Mouse (Mus musculus) layer of hippocampus, adult 2 months (tissue): ENCODE measurements around the gene Taok3. TPM values are rescaled to one million over a fixed set of nuclear protein-coding genes. Genes with fewer than 3 reads are reported as not detected.
A peak's percentile ranks its signal among the peaks of the same experiment; 100 is the strongest.

Source experiments
- DNase-seq, 2 experiments: peaks; one replicate each; pipeline ENCODE4 v3.0.0; 2022; ENCODE audit warnings: low spot score in 2 of 2
- H3K27ac ChIP-seq: fragments of 200-600 bp; 2 replicates; pipeline ENCODE4 v1.8.1; 2022
- H3K4me3 ChIP-seq: fragments of 200-600 bp; 2 replicates; pipeline ENCODE4 v1.8.1; 2022; ENCODE audit warnings: mild to moderate bottlenecking
- CTCF ChIP-seq: fragments of 200-600 bp; conservative IDR thresholded peaks from 2 replicates; pipeline ENCODE4 v1.8.1; 2022; ENCODE audit warnings: antibody characterized with exemption, mild to moderate bottlenecking, moderate library complexity
- total RNA-seq, 2 experiments: library from RNA; stranded (reverse); gene quantifications; 2 replicates each; pipeline ENCODE4 v1.2.3; 2021

The Taok3 gene
- total RNA-seq, 2 experiments from 2014 or later, result 57.0 to 60.8 TPM

DNA sequence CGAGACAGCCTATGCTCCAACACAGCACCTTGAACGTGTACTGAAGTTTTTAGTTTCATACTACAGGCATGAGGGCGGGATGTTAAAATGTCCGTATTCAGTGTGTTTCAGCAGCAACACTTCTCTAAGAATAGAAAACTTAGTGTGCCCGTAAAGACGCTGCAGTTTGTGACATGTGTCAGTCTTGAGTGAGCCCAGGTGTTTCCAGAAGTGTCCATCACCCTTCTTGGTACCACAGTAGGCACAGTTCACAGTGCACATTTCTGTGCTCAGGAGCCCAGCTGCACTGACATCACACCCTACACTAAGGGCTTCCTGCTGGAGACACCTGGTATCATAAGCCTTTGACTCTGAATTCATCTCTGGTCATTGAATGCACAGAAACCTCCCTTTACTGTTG lies 58.6 kb downstream of the Taok3 start:
- Histone ChIP-seq H3K4me3 (no peak overlapping the region), H3K27ac (no peak overlapping the region)
- no peak for TF ChIP-seq CTCF
- no peak for DNase-seq

DNA sequence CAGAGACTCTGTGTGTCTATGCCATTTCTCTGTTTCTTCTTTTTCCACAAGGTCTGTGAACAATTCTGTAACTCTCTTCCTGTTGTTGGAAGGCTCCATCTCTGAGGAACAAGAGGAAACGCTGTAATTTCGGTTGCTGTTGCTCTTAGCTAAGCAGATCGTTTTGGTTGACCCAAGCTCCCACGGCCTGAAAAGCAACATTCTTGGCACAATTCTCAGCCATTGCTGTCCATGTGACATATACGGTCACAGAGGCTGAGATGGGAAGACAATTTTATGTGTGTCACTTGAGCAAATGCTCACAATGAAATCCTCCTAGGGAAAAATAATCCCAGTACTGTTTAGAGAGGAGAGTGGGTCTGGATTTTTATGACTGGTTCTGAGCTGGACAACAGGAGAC lies 62.0 kb downstream of the Taok3 start:
- Histone ChIP-seq H3K4me3 (no peak overlapping the region), H3K27ac (no peak overlapping the region)
- TF ChIP-seq CTCF, result no peak
- no peak for DNase-seq

GRCm38 (mm10) chr5:117182411-117182810 lies 62.5 kb downstream of the Taok3 start:
- no peak for DNase-seq
- Histone ChIP-seq H3K27ac (no peak overlapping the region), H3K4me3 (no peak overlapping the region)
- no peak for TF ChIP-seq CTCF

- H3K27ac ChIP-seq, result no peak overlapping the region
- no peak for DNase-seq
- TF ChIP-seq CTCF, result no peak; the same call in none of the 2 replicates
- H3K4me3 ChIP-seq, result no peak overlapping the region
These were observed 64.9 kb downstream of the Taok3 start for GRCm38 (mm10) chr5:117184832-117185231.

- peak; percentile 60 for TF ChIP-seq CTCF
- H3K27ac ChIP-seq, result no peak overlapping the region
- H3K4me3 ChIP-seq, result no peak overlapping the region
- no peak for DNase-seq
These were observed 65.7 kb downstream of the Taok3 start for GRCm38 (mm10) chr5:117185673-117186072.

GRCm38 (mm10) chr5:117192061-117192460 lies 72.1 kb downstream of the Taok3 start:
- Histone ChIP-seq H3K4me3 (no peak overlapping the region), H3K27ac (no peak overlapping the region)
- DNase-seq, result no peak
- TF ChIP-seq CTCF, result no peak

DNA sequence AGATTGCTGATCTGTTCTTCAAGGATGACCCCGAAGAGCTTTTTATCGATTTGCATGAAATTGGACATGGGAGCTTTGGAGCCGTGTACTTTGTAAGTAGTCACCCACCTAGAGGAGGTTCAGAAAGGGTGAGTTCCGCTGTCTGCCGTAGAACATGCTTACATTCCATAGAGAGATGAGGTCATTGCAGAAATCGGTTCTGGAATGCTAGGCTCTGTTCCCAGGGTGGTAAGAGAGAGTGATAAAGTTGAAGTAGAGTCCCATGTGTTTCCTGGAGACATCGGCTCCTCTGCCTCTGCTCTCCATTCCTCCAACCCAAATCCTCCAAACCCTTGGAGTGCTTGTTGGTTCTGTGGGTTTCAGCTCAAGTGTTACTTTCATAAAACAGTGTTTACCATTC lies 73.8 kb downstream of the Taok3 start:
- H3K27ac ChIP-seq, result no peak overlapping the region
- TF ChIP-seq CTCF, result no peak
- no peak overlapping the region for H3K4me3 ChIP-seq
- DNase-seq, result no peak

DNA sequence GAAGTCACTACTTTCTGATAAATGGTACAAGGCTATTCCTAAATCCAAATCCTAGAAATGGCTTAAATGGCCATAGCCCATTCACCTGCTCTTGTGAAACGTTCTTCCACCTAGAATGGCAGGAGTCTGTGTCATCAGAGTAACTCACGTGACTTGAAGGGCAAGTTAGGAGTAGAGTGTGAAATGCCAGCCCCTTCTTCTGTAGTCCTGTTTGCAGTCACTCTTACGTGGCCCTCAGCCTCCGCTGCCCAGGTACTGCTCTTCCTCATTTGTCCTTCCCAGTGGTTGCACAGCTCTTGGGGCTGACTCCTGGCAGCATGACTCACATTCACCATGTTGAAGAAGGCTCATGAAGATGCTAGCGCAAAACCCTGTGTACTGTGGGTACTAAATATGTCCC lies 74.7 kb downstream of the Taok3 start:
- DNase-seq, result no peak
- TF ChIP-seq CTCF, result no peak
- Histone ChIP-seq H3K27ac (no peak overlapping the region), H3K4me3 (no peak overlapping the region)

- TF ChIP-seq CTCF, result no peak
- Histone ChIP-seq H3K27ac (no peak overlapping the region), H3K4me3 (no peak overlapping the region)
- DNase-seq, result no peak
These were observed 76.6 kb downstream of the Taok3 start for GRCm38 (mm10) chr5:117196551-117196950.

GRCm38 (mm10) chr5:117198390-117198789 lies 78.5 kb downstream of the Taok3 start:
- DNase-seq, result no peak
- H3K4me3 ChIP-seq, result no peak overlapping the region
- no peak overlapping the region for H3K27ac ChIP-seq
- TF ChIP-seq CTCF, result peak; percentile 30

GRCm38 (mm10) chr5:117207286-117207685 lies 87.4 kb downstream of the Taok3 start:
- Histone ChIP-seq H3K4me3 (no peak overlapping the region), H3K27ac (no peak overlapping the region)
- no peak for TF ChIP-seq CTCF
- DNase-seq, result no peak

DNA sequence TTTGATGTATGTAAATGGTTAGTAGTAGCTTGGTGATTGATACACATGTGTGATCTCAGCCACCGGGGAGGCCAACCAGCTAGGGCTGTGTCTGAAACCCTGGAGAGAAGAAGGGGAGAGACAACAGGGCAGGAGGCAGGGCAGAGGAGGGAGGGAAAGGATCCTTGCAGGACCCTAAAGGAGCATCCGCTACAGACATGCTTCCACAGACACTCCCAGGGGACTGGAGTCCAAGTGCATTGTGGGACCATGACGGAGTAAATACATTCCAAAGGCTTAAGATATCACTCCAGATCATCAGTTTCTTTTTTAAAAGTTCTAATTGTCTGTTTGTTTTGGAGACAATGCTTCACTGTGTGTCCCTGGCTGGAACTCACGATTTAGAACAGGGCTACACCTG lies 94.1 kb downstream of the Taok3 start:
- Histone ChIP-seq H3K4me3 (no peak overlapping the region), H3K27ac (no peak overlapping the region)
- TF ChIP-seq CTCF, result no peak
- DNase-seq, result no peak

GRCm38 (mm10) chr5:117231059-117231458 lies 111.1 kb downstream of the Taok3 start:
- no peak for TF ChIP-seq CTCF
- Histone ChIP-seq H3K27ac (no peak overlapping the region), H3K4me3 (no peak overlapping the region)
- no peak for DNase-seq

- TF ChIP-seq CTCF, result no peak
- DNase-seq, result no peak
- H3K27ac ChIP-seq, result no peak overlapping the region
- H3K4me3 ChIP-seq, result no peak overlapping the region
These were observed 116.6 kb downstream of the Taok3 start for GRCm38 (mm10) chr5:117236540-117236939.

DNA sequence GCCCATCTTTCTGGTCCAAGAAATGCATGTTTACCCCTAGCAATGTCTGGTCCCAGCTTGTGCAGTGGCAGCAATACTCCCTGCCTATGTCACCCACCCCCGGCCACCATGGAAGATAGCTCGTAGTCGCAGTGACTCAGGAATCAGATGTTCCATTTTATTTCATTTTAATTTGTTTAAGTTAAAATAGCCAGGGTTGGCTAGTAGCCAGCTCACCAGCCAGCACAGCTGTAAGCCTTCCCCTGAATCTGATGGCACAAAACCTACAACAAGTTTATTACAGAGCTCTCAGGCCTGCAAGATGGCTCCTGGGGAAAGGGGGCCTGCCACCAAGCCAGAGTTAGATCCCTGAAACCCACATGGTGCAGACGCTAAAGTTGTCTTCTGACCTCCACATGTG lies 119.2 kb downstream of the Taok3 start:
- no peak for DNase-seq

More for the DNA sequence above, 119.2 kb downstream of the Taok3 start:
- TF ChIP-seq CTCF, result no peak
- no peak overlapping the region for H3K27ac ChIP-seq
- H3K4me3 ChIP-seq, result no peak overlapping the region
